Mouse (Mus musculus): Measurements from ENCODE around the gene Bloc1s3. TPM values are rescaled to one million over a fixed set of nuclear protein-coding genes. Genes with fewer than 3 reads are reported as not detected.

Bloc1s3 gene
- polyA plus RNA-seq, 2 experiments, result 1.2 to 6.2 TPM

GRCm38 (mm10) chr7:19477624-19478384, 30.4 kb downstream of the Bloc1s3 start:
- H3K4me2 ChIP-seq (replicated peaks; ENCODE audit: low read depth, low read length, severe bottlenecking), result no peak overlapping the region
- H3K27ac ChIP-seq (replicated peaks; ENCODE audit: low read depth, low read length), result peak overlapping the region; percentile 5; the same call in 1 of the 2 replicates
- H3K27me3 ChIP-seq (ENCODE audit: control insufficient read depth, insufficient read depth, low read length), result no peaks in the 10 kb centered on the region
- TF ChIP-seq POLR2A (IDR thresholded peaks at IDR 0.05; ENCODE audit: borderline replicate concordance, extremely low read depth, insufficient read depth, insufficient read length), result no peak
- DNase-seq (ENCODE audit: low spot score) (no peak), ATAC-seq (ENCODE audit: low FRiP score, low read depth) (no peak)
- 29% methylated on average over 14 of the region's 14 CpGs for WGBS
- H3K4me1 ChIP-seq (ENCODE audit: control insufficient read depth, insufficient read depth, low read length), result peaks cover 7% of the 10 kb centered on the region
- H3K36me3 ChIP-seq (ENCODE audit: control insufficient read depth, insufficient read depth, low read length), result no peaks in the 10 kb centered on the region
- no peaks in the 10 kb centered on the region for H3K9me3 ChIP-seq (ENCODE audit: control insufficient read depth, low read length)
- no peak overlapping the region for H3K4me3 ChIP-seq (replicated peaks; ENCODE audit: low read length)
- H3K9ac ChIP-seq (ENCODE audit: low read depth, low read length, severe bottlenecking), result no peak overlapping the region

GRCm38 (mm10) chr7:19477084-19477483, 31.1 kb downstream of the Bloc1s3 start:
- Histone ChIP-seq H3K36me3 (ENCODE audit: control insufficient read depth, insufficient read depth, low read length) (no peaks in the 10 kb centered on the region), H3K9ac (ENCODE audit: low read depth, low read length, severe bottlenecking) (no peak overlapping the region), H3K4me3 (replicated peaks; ENCODE audit: low read length) (no peak overlapping the region), H3K4me2 (replicated peaks; ENCODE audit: low read depth, low read length, severe bottlenecking) (no peak overlapping the region), H3K27ac (replicated peaks; ENCODE audit: low read depth, low read length) (no peak overlapping the region), H3K4me1 (ENCODE audit: control insufficient read depth, insufficient read depth, low read length) (peaks cover 7% of the 10 kb centered on the region), H3K9me3 (ENCODE audit: control insufficient read depth, low read length) (no peaks in the 10 kb centered on the region), H3K27me3 (ENCODE audit: control insufficient read depth, insufficient read depth, low read length) (0 out of 2 replicates have a peak, but pooled peaks cover 6% of the 10 kb centered on the region)
- ATAC-seq (ENCODE audit: low FRiP score, low read depth) (no peak), DNase-seq (ENCODE audit: low spot score) (no peak)
- TF ChIP-seq POLR2A (IDR thresholded peaks at IDR 0.05; ENCODE audit: borderline replicate concordance, extremely low read depth, insufficient read depth, insufficient read length), result no peak
- 73% methylated on average over 2 of the region's 2 CpGs for WGBS

GRCm38 (mm10) chr7:19473875-19474443, 34.2 kb downstream of the Bloc1s3 start:
- peak; percentile 88 for DNase-seq (ENCODE audit: low spot score)
- peak overlapping the region; percentile 82 for H3K9ac ChIP-seq (ENCODE audit: low read depth, low read length, severe bottlenecking)
- WGBS, result under 1% methylated on average over 51 of the region's 89 CpGs
- peak; percentile 88 for ATAC-seq (ENCODE audit: low FRiP score, low read depth)
- peaks cover 31% of the 10 kb centered on the region for H3K27me3 ChIP-seq (ENCODE audit: control insufficient read depth, insufficient read depth, low read length)
- peaks cover 7% of the 10 kb centered on the region for H3K4me1 ChIP-seq (ENCODE audit: control insufficient read depth, insufficient read depth, low read length)
- peak overlapping the region; percentile 85 for H3K27ac ChIP-seq (replicated peaks; ENCODE audit: low read depth, low read length)
- no peaks in the 10 kb centered on the region for H3K9me3 ChIP-seq (ENCODE audit: control insufficient read depth, low read length)
- peak overlapping the region; percentile 52 for H3K4me3 ChIP-seq (replicated peaks; ENCODE audit: low read length)
- TF ChIP-seq POLR2A (IDR thresholded peaks at IDR 0.05; ENCODE audit: borderline replicate concordance, extremely low read depth, insufficient read depth, insufficient read length), result no peak
- peak overlapping the region; percentile 81 for H3K4me2 ChIP-seq (replicated peaks; ENCODE audit: low read depth, low read length, severe bottlenecking)
- H3K36me3 ChIP-seq (ENCODE audit: control insufficient read depth, insufficient read depth, low read length), result no peaks in the 10 kb centered on the region

DNA sequence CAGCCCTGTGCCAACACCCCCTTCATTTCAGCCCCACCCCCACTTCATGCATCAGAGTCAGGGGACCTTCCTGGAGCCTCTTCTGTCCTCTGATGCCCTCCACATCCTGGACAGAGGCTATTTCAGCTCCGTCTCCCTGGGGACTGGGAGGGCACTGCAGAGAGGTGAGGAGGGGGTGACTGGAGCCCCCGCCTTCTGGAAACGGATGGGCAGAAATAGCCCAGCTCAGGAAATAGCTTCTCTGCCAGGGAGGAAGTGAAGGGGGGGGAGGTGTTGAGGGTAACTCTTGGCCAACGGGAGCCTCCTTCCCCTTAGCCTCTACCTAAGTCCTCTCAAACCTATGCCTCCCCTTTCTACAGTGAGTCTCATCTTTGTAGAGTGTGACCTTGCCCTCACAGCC, 35.8 kb downstream of the Bloc1s3 start:
- WGBS, result 47% methylated on average over 4 of the region's 4 CpGs
- Histone ChIP-seq H3K27me3 (ENCODE audit: control insufficient read depth, insufficient read depth, low read length) (peaks cover 32% of the 10 kb centered on the region), H3K27ac (replicated peaks; ENCODE audit: low read depth, low read length) (no peak overlapping the region), H3K9ac (ENCODE audit: low read depth, low read length, severe bottlenecking) (no peak overlapping the region), H3K4me1 (ENCODE audit: control insufficient read depth, insufficient read depth, low read length) (peaks cover 3% of the 10 kb centered on the region; the same call in 1 of the 2 replicates), H3K36me3 (ENCODE audit: control insufficient read depth, insufficient read depth, low read length) (no peaks in the 10 kb centered on the region), H3K9me3 (ENCODE audit: control insufficient read depth, low read length) (no peaks in the 10 kb centered on the region), H3K4me2 (replicated peaks; ENCODE audit: low read depth, low read length, severe bottlenecking) (no peak overlapping the region), H3K4me3 (replicated peaks; ENCODE audit: low read length) (no peak overlapping the region)
- no peak for ATAC-seq (ENCODE audit: low FRiP score, low read depth)
- TF ChIP-seq POLR2A (IDR thresholded peaks at IDR 0.05; ENCODE audit: borderline replicate concordance, extremely low read depth, insufficient read depth, insufficient read length), result no peak
- no peak for DNase-seq (ENCODE audit: low spot score)

GRCm38 (mm10) chr7:19470308-19470707, 37.9 kb downstream of the Bloc1s3 start:
- no peak overlapping the region for H3K4me2 ChIP-seq (replicated peaks; ENCODE audit: low read depth, low read length, severe bottlenecking)
- ATAC-seq (ENCODE audit: low FRiP score, low read depth), result no peak
- no peaks in the 10 kb centered on the region for H3K9me3 ChIP-seq (ENCODE audit: control insufficient read depth, low read length)
- no peaks in the 10 kb centered on the region for H3K36me3 ChIP-seq (ENCODE audit: control insufficient read depth, insufficient read depth, low read length)
- no peak overlapping the region for H3K27ac ChIP-seq (replicated peaks; ENCODE audit: low read depth, low read length)
- no peak overlapping the region for H3K4me3 ChIP-seq (replicated peaks; ENCODE audit: low read length)
- no peak for TF ChIP-seq POLR2A (IDR thresholded peaks at IDR 0.05; ENCODE audit: borderline replicate concordance, extremely low read depth, insufficient read depth, insufficient read length)
- WGBS, result 17% methylated on average over 14 of the region's 14 CpGs
- H3K27me3 ChIP-seq (ENCODE audit: control insufficient read depth, insufficient read depth, low read length), result peaks cover 32% of the 10 kb centered on the region
- peaks cover 3% of the 10 kb centered on the region; the same call in 1 of the 2 replicates for H3K4me1 ChIP-seq (ENCODE audit: control insufficient read depth, insufficient read depth, low read length)
- no peak for DNase-seq (ENCODE audit: low spot score)
- H3K9ac ChIP-seq (ENCODE audit: low read depth, low read length, severe bottlenecking), result no peak overlapping the region
